Comparison of ENCODE assay signal across 29 mouse cellular contexts in genomic region chr3:138430360-138430976, GRCm38 (mm10). TPM values are rescaled to one million over a fixed set of nuclear protein-coding genes. Genes with fewer than 3 reads are reported as not detected.
"Had no signal": no experiment of that assay in that cellular context is flagged by ENCODE, and none has a peak within 500 bp of the region (broad histone marks: within the 10 kb centered on the region; RNA-seq: fewer than 3 reads in every experiment).

No protein-coding gene starts in this region.

- H3K4me3 ChIP-seq: kidney, embryonic 15.5 days; layer of hippocampus, adult 2 months; left cerebral cortex, adult 2 months; liver, embryonic 12.5 days; liver, embryonic 15.5 days; midbrain, embryonic 12.5 days; midbrain, embryonic 15.5 days; neural tube, embryonic 12.5 days; neural tube, embryonic 15.5 days had no signal

- H3K4me2 ChIP-seq: kidney, embryonic 15.5 days; liver, embryonic 12.5 days; liver, embryonic 15.5 days; midbrain, embryonic 12.5 days; midbrain, embryonic 15.5 days; neural tube, embryonic 12.5 days; neural tube, embryonic 15.5 days had no signal

- H3K27ac ChIP-seq: kidney, embryonic 15.5 days; layer of hippocampus, adult 2 months; left cerebral cortex, adult 2 months; liver, embryonic 12.5 days; liver, embryonic 15.5 days; macrophage; midbrain, embryonic 12.5 days; midbrain, embryonic 15.5 days; neural tube, embryonic 12.5 days; neural tube, embryonic 15.5 days had no signal

- H3K9me3 ChIP-seq: kidney, embryonic 15.5 days; liver, embryonic 12.5 days; liver, embryonic 15.5 days; midbrain, embryonic 12.5 days; midbrain, embryonic 15.5 days; neural tube, embryonic 12.5 days; neural tube, embryonic 15.5 days had no signal

- H3K4me1 ChIP-seq: kidney, embryonic 15.5 days; liver, embryonic 12.5 days; liver, embryonic 15.5 days; midbrain, embryonic 12.5 days; midbrain, embryonic 15.5 days; neural tube, embryonic 12.5 days; neural tube, embryonic 15.5 days had no signal

- H3K27me3 ChIP-seq: kidney, embryonic 15.5 days; liver, embryonic 12.5 days; liver, embryonic 15.5 days; midbrain, embryonic 12.5 days; midbrain, embryonic 15.5 days; neural tube, embryonic 12.5 days; neural tube, embryonic 15.5 days had no signal

- H3K9ac ChIP-seq: kidney, embryonic 15.5 days; liver, embryonic 12.5 days; liver, embryonic 15.5 days; midbrain, embryonic 12.5 days; midbrain, embryonic 15.5 days; neural tube, embryonic 12.5 days; neural tube, embryonic 15.5 days had no signal

- ATAC-seq: inflammation-experienced regulatory T-cells, adult 6 months; liver, embryonic 12.5 days; lung, postnatal 0 days; midbrain, embryonic 15.5 days had no signal

- DNase-seq: kidney, adult 18-20 months; kidney, postnatal 14 days; layer of hippocampus, postnatal 36 days; lung, adult 2 months; retina, postnatal 1 day; right cerebral cortex, postnatal 25 days; thymus, adult 18-20 months; thymus, postnatal 36 days had no signal

- H3K36me3 ChIP-seq: kidney, embryonic 15.5 days; liver, embryonic 12.5 days; liver, embryonic 15.5 days; midbrain, embryonic 12.5 days; midbrain, embryonic 15.5 days; neural tube, embryonic 12.5 days; neural tube, embryonic 15.5 days had no signal

RNA-seq across cellular contexts. Expression of gene Adh4, which starts 15.2 kb away (rescaled TPM):
- total RNA-seq: layer of hippocampus, adult 2 months; layer of hippocampus, postnatal 10 days; layer of hippocampus, postnatal 36 days; left cerebral cortex, adult 2 months; left cerebral cortex, postnatal 10 days; left cerebral cortex, postnatal 36 days; megakaryocyte, adult 5-6 weeks had no signal
- polyA plus RNA-seq: kidney, embryonic 15.5 days; limb, embryonic 11.5 days; limb, embryonic 14.5 days; liver, embryonic 12.5 days; liver, embryonic 15.5 days; lung, adult 2 months; lung, postnatal 0 days; macrophage; midbrain, embryonic 12.5 days; midbrain, embryonic 15.5 days; neural tube, embryonic 12.5 days; neural tube, embryonic 15.5 days; spleen, adult 2 months; stomach, embryonic 16.5 days; urinary bladder, adult 2 months had no signal
